Mouse (Mus musculus): ENCODE results near the gene Gcn1l1.
"Not testable (repeated sequence)": the region's sequence is repeated elsewhere in the genome, so short reads cannot be mapped to it uniquely, and the experiment has no call there.

The Gcn1l1 gene

GRCm38 (mm10) chr5:115560336-115560905 lies 4.6 kb upstream of the Gcn1l1 start:
- no peak for DNase-seq

GRCm38 (mm10) chr5:115563771-115564585 lies 1.1 kb upstream of the Gcn1l1 start:
- DNase-seq, result no peak

- no peak for DNase-seq
These were observed 349 bp downstream of the Gcn1l1 start for GRCm38 (mm10) chr5:115565403-115565802.

GRCm38 (mm10) chr5:115568681-115569080 lies 3.6 kb downstream of the Gcn1l1 start:
- DNase-seq, result no peak

GRCm38 (mm10) chr5:115569308-115569707 lies 4.3 kb downstream of the Gcn1l1 start:
- DNase-seq, result no peak

- DNase-seq, result no peak
These were observed 4.7 kb downstream of the Gcn1l1 start for GRCm38 (mm10) chr5:115569721-115570120.

GRCm38 (mm10) chr5:115571086-115571485 lies 6.0 kb downstream of the Gcn1l1 start:
- DNase-seq, result no peak

- no peak for DNase-seq
These were observed 7.9 kb downstream of the Gcn1l1 start for GRCm38 (mm10) chr5:115572679-115573535.

- DNase-seq, result peak; percentile 47 to 54
These were observed 9.9 kb downstream of the Gcn1l1 start for GRCm38 (mm10) chr5:115574992-115575391.

- DNase-seq, result not testable (repeated sequence)
These were observed 12.6 kb downstream of the Gcn1l1 start for GRCm38 (mm10) chr5:115577686-115578085.

- peak; percentile 50 to 56 for DNase-seq
These were observed 13.9 kb downstream of the Gcn1l1 start for GRCm38 (mm10) chr5:115578922-115579321.

- DNase-seq, result peak; percentile 26 to 38
These were observed 14.3 kb downstream of the Gcn1l1 start for GRCm38 (mm10) chr5:115579363-115579762.

GRCm38 (mm10) chr5:115580229-115581001 lies 15.4 kb downstream of the Gcn1l1 start:
- DNase-seq, result no peak

- no peak for DNase-seq
These were observed 16.6 kb downstream of the Gcn1l1 start for GRCm38 (mm10) chr5:115581662-115582061.

- no peak for DNase-seq
These were observed 20.6 kb downstream of the Gcn1l1 start for GRCm38 (mm10) chr5:115585616-115586015.

- no peak for DNase-seq
These were observed 21.1 kb downstream of the Gcn1l1 start for GRCm38 (mm10) chr5:115586166-115586565.

GRCm38 (mm10) chr5:115586780-115587179 lies 21.7 kb downstream of the Gcn1l1 start:
- no peak for DNase-seq

- DNase-seq, result no peak
These were observed 26.0 kb downstream of the Gcn1l1 start for GRCm38 (mm10) chr5:115591028-115591427.

GRCm38 (mm10) chr5:115591506-115591905 lies 26.5 kb downstream of the Gcn1l1 start:
- DNase-seq, result no peak

GRCm38 (mm10) chr5:115603561-115603960 lies 38.5 kb downstream of the Gcn1l1 start:
- no peak for DNase-seq

GRCm38 (mm10) chr5:115611566-115611965 lies 46.5 kb downstream of the Gcn1l1 start:
- DNase-seq, result no peak

GRCm38 (mm10) chr5:115613332-115613731 lies 48.3 kb downstream of the Gcn1l1 start:
- no peak for DNase-seq

- peak in 1 of 2 experiments; percentile 41 for DNase-seq
These were observed 49.9 kb downstream of the Gcn1l1 start for GRCm38 (mm10) chr5:115614948-115615347.
